Mouse (Mus musculus) liver, postnatal 0 days (tissue): ENCODE measurements at regions not wholly inside any gene's neighbourhood (a gene's known extent, or its start where the extent isn't known, plus 50 kb on each side); places are given as distances from the start of the nearest gene placed in this dataset.

Source experiments
- CTCF ChIP-seq: sonication (generic); IDR thresholded peaks from 2 replicates; pipeline ENCODE4 v1.5.1; 2016; ENCODE audit warnings: antibody characterized with exemption, low read depth
- EP300 ChIP-seq: IDR thresholded peaks from 2 replicates; pipeline ENCODE4 v1.6.1; 2016; ENCODE audit warnings: antibody characterized with exemption, low read depth, mild to moderate bottlenecking

- TF ChIP-seq EP300 (no peak), CTCF (no peak)
Observed at GRCm38 (mm10) chr11:51911481-51911880, 54.0 kb upstream of the Jade2 start.
